Mouse (Mus musculus): ENCODE results near the gene Trim60. TPM values are rescaled to one million over a fixed set of nuclear protein-coding genes. Genes with fewer than 3 reads are reported as not detected.

Gene Trim60
- total RNA-seq (2014; rRNA removed) (not detected in 2 replicates), polyA plus RNA-seq (2012; rRNA removed) (not detected in 2 replicates)

- H3K4me3 ChIP-seq (ENCODE audit: insufficient read depth, low read depth, low read length) = no peak within 1 kb of the TSS
- no peaks in the 10 kb centered on the region for H3K36me3 ChIP-seq (ENCODE audit: control insufficient read depth, insufficient read depth, low read length)
- no peaks in the 10 kb centered on the region for H3K27me3 ChIP-seq (ENCODE audit: control insufficient read depth, insufficient read depth, low read length)
- H3K27ac ChIP-seq (replicated peaks; ENCODE audit: insufficient read depth, low read depth, low read length) = no peak within 1 kb of the TSS
- no peak for DNase-seq (ENCODE audit: extremely low read depth, low read depth, low spot score)
- no peak within 1 kb of the TSS for H3K9ac ChIP-seq (ENCODE audit: low read depth, low read length)
- no peaks in the 10 kb centered on the region for H3K4me1 ChIP-seq (ENCODE audit: control insufficient read depth, insufficient read depth, low read length)
- H3K79me2 ChIP-seq (ENCODE audit: control insufficient read depth, insufficient read depth, low read length) = no peaks in the 10 kb centered on the region
- TF ChIP-seq POLR2A (IDR thresholded peaks at IDR 0.05; ENCODE audit: extremely low read depth, insufficient read depth, low read length) = no peak
- 91% methylated on average over 8 of the region's 8 CpGs for WGBS
These were observed at the start of gene Trim60, which contains the start of gene Trim61 for GRCm38 (mm10) chr8:65018423-65018822. Gene Trim60 (minus strand): TSS chr8:65018584. Gene Trim61 (minus strand): TSS chr8:65018523.

- WGBS = 62% methylated on average over 10 of the region's 10 CpGs
- DNase-seq (ENCODE audit: extremely low read depth, low read depth, low spot score) = no peak
- Histone ChIP-seq H3K27ac (replicated peaks; ENCODE audit: insufficient read depth, low read depth, low read length) (no peak overlapping the region), H3K79me2 (ENCODE audit: control insufficient read depth, insufficient read depth, low read length) (no peaks in the 10 kb centered on the region), H3K27me3 (ENCODE audit: control insufficient read depth, insufficient read depth, low read length) (no peaks in the 10 kb centered on the region), H3K4me3 (ENCODE audit: insufficient read depth, low read depth, low read length) (no peak overlapping the region), H3K4me1 (ENCODE audit: control insufficient read depth, insufficient read depth, low read length) (no peaks in the 10 kb centered on the region), H3K36me3 (ENCODE audit: control insufficient read depth, insufficient read depth, low read length) (no peaks in the 10 kb centered on the region), H3K9ac (ENCODE audit: low read depth, low read length) (no peak overlapping the region)
- TF ChIP-seq CTCF (IDR thresholded peaks at IDR 0.05; ENCODE audit: low read depth, low read length) (no peak), POLR2A (IDR thresholded peaks at IDR 0.05; ENCODE audit: extremely low read depth, insufficient read depth, low read length) (no peak)
These were observed 49.5 kb upstream of the Trim60 start for GRCm38 (mm10) chr8:65067694-65068472.

GRCm38 (mm10) chr8:65067031-65067430 lies 48.6 kb upstream of the Trim60 start:
- Histone ChIP-seq H3K79me2 (ENCODE audit: control insufficient read depth, insufficient read depth, low read length) (no peaks in the 10 kb centered on the region), H3K36me3 (ENCODE audit: control insufficient read depth, insufficient read depth, low read length) (no peaks in the 10 kb centered on the region), H3K9ac (ENCODE audit: low read depth, low read length) (no peak overlapping the region), H3K27me3 (ENCODE audit: control insufficient read depth, insufficient read depth, low read length) (no peaks in the 10 kb centered on the region), H3K4me1 (ENCODE audit: control insufficient read depth, insufficient read depth, low read length) (no peaks in the 10 kb centered on the region), H3K4me3 (ENCODE audit: insufficient read depth, low read depth, low read length) (no peak overlapping the region), H3K27ac (replicated peaks; ENCODE audit: insufficient read depth, low read depth, low read length) (no peak overlapping the region)
- TF ChIP-seq POLR2A (IDR thresholded peaks at IDR 0.05; ENCODE audit: extremely low read depth, insufficient read depth, low read length) (no peak), CTCF (IDR thresholded peaks at IDR 0.05; ENCODE audit: low read depth, low read length) (no peak)
- no peak for DNase-seq (ENCODE audit: extremely low read depth, low read depth, low spot score)
- 98% methylated on average over 4 of the region's 4 CpGs for WGBS

- 94% methylated on average over 3 of the region's 3 CpGs for WGBS
- no peak overlapping the region for H3K4me3 ChIP-seq (ENCODE audit: insufficient read depth, low read depth, low read length)
- no peaks in the 10 kb centered on the region for H3K79me2 ChIP-seq (ENCODE audit: control insufficient read depth, insufficient read depth, low read length)
These were observed 47.2 kb upstream of the Trim60 start for GRCm38 (mm10) chr8:65065622-65066021.

GRCm38 (mm10) chr8:65064071-65064470 lies 45.7 kb upstream of the Trim60 start:
- no peak for DNase-seq (ENCODE audit: extremely low read depth, low read depth, low spot score)
- H3K36me3 ChIP-seq (ENCODE audit: control insufficient read depth, insufficient read depth, low read length) = no peaks in the 10 kb centered on the region
- H3K4me3 ChIP-seq (ENCODE audit: insufficient read depth, low read depth, low read length) = no peak overlapping the region
- H3K27ac ChIP-seq (replicated peaks; ENCODE audit: insufficient read depth, low read depth, low read length) = no peak overlapping the region
- no peaks in the 10 kb centered on the region for H3K79me2 ChIP-seq (ENCODE audit: control insufficient read depth, insufficient read depth, low read length)
- no peak overlapping the region for H3K9ac ChIP-seq (ENCODE audit: low read depth, low read length)
- 60% methylated on average over 2 of the region's 2 CpGs for WGBS
- no peaks in the 10 kb centered on the region for H3K27me3 ChIP-seq (ENCODE audit: control insufficient read depth, insufficient read depth, low read length)
- no peak for TF ChIP-seq POLR2A (IDR thresholded peaks at IDR 0.05; ENCODE audit: extremely low read depth, insufficient read depth, low read length)
- TF ChIP-seq CTCF (IDR thresholded peaks at IDR 0.05; ENCODE audit: low read depth, low read length) = no peak
- no peaks in the 10 kb centered on the region for H3K4me1 ChIP-seq (ENCODE audit: control insufficient read depth, insufficient read depth, low read length)

More at GRCm38 (mm10) chr8:65065622-65066021, 47.2 kb upstream of the Trim60 start:
- Histone ChIP-seq H3K4me1 (ENCODE audit: control insufficient read depth, insufficient read depth, low read length) (no peaks in the 10 kb centered on the region), H3K27ac (replicated peaks; ENCODE audit: insufficient read depth, low read depth, low read length) (no peak overlapping the region), H3K36me3 (ENCODE audit: control insufficient read depth, insufficient read depth, low read length) (no peaks in the 10 kb centered on the region), H3K9ac (ENCODE audit: low read depth, low read length) (no peak overlapping the region), H3K27me3 (ENCODE audit: control insufficient read depth, insufficient read depth, low read length) (no peaks in the 10 kb centered on the region)
- DNase-seq (ENCODE audit: extremely low read depth, low read depth, low spot score) = no peak
- TF ChIP-seq POLR2A (IDR thresholded peaks at IDR 0.05; ENCODE audit: extremely low read depth, insufficient read depth, low read length) = no peak

GRCm38 (mm10) chr8:65062195-65062594 lies 43.8 kb upstream of the Trim60 start:
- TF ChIP-seq CTCF (IDR thresholded peaks at IDR 0.05; ENCODE audit: low read depth, low read length) (no peak), POLR2A (IDR thresholded peaks at IDR 0.05; ENCODE audit: extremely low read depth, insufficient read depth, low read length) (no peak)
- 84% methylated on average over 4 of the region's 4 CpGs for WGBS

More at GRCm38 (mm10) chr8:65062195-65062594, 43.8 kb upstream of the Trim60 start:
- no peak overlapping the region for H3K9ac ChIP-seq (ENCODE audit: low read depth, low read length)
- no peaks in the 10 kb centered on the region for H3K4me1 ChIP-seq (ENCODE audit: control insufficient read depth, insufficient read depth, low read length)
- no peak overlapping the region for H3K4me3 ChIP-seq (ENCODE audit: insufficient read depth, low read depth, low read length)
- no peak for DNase-seq (ENCODE audit: extremely low read depth, low read depth, low spot score)
- no peaks in the 10 kb centered on the region for H3K79me2 ChIP-seq (ENCODE audit: control insufficient read depth, insufficient read depth, low read length)
- H3K27ac ChIP-seq (replicated peaks; ENCODE audit: insufficient read depth, low read depth, low read length) = no peak overlapping the region
- H3K36me3 ChIP-seq (ENCODE audit: control insufficient read depth, insufficient read depth, low read length) = no peaks in the 10 kb centered on the region
- no peaks in the 10 kb centered on the region for H3K27me3 ChIP-seq (ENCODE audit: control insufficient read depth, insufficient read depth, low read length)
